Mouse (Mus musculus) cerebellum, adult 9-11 months (tissue): ENCODE data around the gene Pappa.
A peak's percentile ranks its signal among the peaks of the same experiment; 100 is the strongest.

ENCODE experiments used
- DNase-seq: peaks from one replicate; pipeline ENCODE4 v3.0.0; 2022

The Pappa gene

DNA sequence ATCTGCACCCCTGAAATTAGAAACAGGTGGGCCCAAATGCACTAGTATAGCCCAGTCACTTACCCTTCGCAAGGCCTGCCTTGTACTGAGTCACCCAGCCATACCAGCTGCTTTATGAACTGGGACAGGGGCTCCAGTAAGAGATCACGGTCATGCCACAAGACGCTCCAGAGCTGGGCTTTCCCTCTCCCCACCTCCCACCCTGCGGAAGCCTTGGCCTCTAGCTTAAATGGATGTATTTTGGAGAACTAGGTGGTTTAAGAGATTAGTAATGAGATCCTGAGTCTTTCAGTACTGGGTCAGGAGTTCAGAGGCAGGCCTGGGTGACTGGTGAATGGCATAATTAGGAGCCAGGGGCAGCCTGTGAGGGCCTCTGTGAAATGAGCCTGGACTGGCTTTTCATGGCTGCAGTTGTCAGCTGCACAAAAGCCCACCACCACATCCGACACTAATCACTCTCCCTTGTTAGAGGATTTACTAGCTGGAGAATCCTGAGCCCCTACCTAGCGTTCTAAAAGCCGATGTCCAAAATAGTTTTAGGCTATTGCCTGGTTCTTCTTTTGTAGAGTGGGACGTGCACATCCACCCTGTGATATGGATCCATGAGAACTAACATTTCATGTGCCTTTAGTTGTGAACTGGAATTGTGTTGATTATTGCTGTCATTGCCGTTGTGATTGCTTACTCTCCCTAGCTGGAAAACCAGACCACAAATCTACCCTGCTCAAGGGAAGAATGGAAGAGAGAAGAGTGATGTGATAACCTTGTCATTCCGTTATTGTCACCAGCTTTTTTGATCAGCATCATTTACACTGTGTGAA, 154.7 kb downstream of the Pappa start:
- DNase-seq = no peak

DNA sequence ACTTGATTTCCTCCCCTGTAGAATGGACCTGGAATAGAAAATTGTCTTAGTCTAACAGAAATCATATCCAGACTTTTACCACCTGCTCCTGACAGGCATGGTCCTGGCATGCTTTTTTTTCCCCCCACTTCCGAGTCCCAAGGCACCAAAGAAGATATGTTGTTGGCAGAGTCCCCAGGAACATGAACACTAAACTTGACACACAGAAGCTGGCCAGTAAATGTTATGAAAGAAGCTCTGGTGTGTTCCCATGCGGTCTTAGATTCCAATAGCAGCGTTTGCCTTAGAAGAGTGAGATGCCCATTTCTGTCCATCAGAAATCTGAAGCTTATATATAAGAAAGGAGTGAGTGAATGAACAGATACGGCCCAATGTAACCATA, 155.3 kb downstream of the Pappa start:
- DNase-seq = no peak

DNA sequence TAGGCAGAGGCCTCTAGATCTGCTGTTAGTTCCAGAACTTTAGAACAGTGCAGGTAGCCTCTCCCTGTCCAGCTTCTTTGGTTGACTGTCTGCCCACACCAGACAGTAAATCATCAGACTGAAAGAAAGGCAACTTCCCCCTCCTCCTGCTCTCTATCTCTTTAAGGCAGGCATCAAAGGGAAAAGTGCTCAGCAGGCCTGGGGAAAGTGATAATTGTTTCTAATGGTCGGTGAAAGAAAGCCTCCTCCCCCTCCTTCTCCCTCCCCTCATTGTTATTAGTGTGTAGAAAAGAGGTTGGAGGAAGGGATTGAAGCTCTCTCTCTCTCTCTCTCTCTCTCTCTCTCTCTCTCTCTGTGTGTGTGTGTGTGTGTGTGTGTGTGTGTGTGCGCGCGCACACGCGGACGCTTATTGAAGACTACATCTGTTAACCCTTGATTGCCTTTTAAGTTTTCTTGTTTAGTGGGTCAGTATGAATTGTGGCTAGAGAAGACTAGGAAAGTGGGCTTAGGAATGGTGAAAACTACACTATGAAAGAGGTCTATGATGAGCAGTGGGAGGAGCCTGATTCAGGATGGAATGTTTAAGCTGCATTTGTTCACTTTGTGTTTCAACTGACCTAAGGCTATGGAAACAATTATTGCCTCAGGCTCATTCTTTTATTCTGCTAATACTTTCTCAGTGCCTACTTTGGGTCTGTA, 156.2 kb downstream of the Pappa start:
- no peak for DNase-seq

DNA sequence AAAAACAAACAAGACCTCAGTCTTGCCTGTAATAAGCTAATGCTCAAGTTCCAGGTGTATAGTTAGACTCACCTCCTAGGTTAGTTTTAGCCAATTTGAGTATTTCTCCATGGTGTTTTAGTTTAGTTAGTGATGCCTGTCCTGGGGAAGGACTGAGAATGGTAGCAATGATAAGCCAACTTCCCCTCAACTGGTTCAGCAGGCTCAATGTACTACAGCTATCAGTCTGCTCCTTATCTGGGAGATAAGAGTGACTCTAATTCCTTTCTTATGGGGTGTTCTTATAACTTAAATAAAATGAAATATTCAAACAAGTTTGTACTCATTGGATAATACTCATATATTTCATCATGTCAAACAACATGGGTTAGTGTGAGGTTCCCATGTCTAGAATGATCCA, 156.9 kb downstream of the Pappa start:
- no peak for DNase-seq

DNA sequence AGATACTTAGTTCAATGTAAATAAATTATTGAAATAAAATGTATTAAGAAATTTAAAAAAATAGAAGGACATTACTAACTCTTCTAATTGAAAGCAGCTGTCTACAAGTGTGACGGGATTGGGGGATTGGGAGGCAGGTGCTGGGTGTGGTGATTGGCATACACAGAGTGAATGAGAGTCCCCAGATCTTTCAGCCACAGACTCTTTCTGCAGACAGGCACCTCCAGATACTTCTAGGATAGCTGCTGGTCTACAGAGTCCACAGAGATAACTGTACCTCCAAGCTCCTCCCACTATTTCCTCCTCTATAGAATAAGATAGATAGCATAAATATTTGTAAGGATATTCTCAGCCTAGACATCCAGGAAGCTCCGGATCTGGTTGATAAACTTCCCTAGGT, 159.6 kb downstream of the Pappa start:
- no peak for DNase-seq

DNA sequence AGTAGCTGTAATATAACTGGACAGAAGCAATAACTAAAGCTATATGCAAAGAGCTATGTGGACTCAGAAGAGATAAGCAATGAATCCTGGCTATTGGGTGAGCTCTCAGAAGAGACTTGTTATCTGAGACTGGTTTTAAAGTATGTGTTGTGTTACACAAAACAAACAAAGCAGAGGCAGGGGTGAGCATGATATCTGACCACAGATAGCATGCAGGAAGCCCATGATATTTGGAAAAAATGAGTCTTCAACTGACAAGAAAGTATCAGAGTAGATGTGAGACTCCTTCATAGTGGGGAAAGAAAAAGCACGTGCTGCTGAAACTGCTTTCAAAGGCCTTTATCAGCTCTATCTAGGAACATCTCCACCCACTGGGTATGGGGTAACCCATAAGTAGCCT, 161.2 kb downstream of the Pappa start:
- no peak for DNase-seq

DNA sequence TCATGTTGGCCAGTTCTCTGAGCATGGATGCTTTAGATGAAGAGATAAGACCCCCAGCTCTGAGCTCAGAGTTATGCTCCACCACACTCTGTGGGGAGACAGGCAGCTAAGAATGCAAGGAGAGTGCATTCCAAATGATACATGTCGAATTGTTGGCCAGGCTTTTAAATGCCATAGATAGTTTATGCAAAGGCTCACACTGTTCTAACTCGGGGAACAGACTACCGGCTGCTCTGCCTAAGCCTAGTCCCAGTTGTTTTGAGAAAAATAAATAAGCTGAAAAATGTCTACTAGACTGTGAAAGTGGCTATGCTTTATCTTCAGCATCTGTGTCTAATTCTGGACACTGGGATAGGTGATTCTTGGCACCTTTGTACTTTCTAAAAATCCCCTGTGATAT, 165.3 kb downstream of the Pappa start:
- DNase-seq = no peak

DNA sequence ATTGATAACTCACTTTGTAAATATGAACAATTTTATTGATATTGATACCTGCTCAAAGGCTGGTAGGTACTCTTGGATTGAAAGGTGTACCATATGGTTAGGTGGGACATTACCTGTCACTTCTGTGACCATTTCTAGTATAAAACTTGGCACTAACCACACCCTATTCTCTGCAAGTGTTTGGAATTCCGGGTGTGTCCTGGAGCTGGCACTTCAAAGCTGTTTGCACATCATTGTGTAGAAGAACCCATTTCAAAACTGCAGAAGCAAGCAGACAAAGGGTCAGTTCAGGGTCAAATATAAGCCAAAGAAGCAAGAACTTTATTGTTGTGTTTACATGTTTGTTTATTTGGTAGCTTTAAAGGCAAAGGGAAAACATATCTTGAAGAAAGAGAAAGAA, 171.8 kb downstream of the Pappa start:
- DNase-seq = no peak

DNA sequence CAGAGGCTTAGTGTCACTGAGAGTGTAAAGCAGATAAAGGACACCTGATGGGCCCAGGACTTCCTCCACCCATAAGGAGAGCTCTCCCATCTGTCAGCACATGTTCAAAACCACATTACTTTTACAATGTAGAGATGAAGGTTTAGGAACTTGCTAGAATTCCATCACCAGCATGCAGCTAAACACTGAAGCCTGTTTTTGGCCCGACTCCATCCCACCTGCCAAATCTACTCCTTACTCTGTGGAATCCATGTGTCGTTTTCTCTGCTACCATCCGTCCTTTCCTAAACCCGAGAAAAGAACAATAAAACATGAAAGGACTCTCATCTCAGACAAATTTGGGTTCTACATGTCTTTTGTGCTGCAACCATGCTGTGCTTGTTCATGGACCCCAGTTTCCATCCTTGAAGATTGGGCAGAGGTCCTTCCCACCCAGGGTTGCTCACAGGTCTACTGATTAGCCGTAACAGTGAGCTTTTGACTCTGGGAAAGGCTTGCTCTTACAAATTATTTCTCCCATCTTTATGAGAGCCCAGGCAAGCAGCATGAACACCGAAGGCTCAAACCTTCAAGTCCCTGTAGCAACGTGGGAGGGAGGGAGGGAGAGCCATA, 172.5 kb downstream of the Pappa start:
- DNase-seq = peak; percentile 23

DNA sequence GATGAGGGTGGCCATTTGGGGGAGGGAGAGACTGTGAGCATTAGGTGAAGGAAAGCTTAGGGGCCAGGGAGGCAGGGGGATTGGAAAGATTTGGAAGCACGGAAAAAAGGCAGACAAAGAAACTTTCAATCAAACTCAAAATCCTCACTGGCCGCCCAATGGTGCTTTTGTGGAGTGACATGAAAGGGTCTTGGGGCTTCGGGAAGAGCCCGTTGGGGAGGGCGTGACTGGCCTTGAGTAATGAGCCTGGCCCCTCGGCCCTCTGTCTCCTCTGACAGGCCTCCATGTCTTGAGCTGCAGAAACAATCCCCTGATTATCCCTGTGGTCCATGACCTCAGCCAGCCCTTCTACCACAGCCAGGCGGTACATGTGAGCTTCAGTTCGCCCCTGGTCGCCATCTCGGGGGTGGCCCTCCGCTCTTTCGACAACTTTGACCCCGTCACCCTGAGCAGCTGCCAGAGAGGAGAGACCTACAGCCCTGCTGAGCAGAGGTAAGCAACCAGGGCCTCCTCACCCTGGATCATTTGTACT, 173.1 kb downstream of the Pappa start:
- DNase-seq = no peak

DNA sequence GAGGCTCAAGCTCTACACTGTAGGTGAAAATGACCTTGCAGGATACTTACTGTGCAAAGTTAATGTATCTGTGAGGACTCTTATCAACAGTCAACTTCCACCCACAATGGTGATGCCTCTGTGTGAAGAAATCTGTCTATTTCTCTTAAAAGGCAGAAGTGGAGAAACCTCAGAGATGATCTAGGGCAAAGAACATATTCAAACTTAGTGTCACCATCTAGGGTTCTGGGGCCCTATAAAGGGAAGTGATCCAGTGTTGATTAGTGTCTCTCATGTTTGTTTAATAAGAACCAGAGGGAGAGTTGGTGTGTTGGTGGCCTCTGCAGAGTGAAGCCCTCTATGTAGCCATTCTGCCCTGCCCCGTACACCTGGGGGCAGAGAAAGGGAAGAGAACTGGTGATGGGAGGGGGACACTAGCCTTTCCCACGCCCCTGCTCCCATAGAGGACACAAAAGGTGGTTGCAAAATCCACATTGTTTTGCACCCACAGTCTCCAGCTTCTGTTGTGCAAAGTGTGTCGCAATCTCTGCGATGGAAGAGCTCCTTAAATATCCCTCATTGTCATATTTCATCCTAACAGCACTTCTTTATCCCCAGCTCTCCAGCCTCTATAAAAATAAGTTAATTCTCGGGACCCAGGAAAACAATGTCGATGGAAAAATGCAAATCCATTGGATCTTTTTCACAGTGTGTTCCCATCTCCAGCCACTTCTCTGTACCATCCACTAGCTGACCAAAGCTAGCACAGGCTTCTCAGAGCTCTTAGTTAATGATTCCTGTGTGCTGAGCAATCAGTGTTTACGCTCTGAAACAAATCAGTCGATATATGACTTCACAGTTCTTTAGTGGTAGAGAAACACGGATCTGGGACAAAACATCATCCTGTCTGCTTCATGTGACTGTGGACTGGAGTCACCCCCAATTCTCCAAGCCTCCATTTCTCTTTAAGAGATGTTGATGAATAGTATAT, 174.5 kb downstream of the Pappa start:
- no peak for DNase-seq

DNA sequence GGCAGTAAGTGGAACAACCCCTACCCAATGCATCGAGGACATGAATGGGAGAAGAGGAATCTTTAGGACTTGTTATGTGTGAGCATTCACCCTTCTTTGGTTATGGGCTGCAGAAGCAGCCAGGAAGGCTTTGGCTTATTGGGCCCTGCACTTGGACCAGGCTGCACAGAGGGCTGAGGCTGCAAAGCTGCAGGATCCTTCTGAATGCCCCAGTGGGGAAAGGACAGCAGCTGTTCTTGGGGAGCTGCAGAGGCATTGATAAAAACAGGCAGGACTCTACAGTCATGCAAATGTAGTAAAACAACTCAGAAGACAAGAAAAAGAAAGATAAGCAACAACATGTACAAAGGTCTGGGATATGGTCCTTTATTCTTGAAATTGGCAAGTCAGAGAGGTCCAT, 175.4 kb downstream of the Pappa start:
- no peak for DNase-seq

DNA sequence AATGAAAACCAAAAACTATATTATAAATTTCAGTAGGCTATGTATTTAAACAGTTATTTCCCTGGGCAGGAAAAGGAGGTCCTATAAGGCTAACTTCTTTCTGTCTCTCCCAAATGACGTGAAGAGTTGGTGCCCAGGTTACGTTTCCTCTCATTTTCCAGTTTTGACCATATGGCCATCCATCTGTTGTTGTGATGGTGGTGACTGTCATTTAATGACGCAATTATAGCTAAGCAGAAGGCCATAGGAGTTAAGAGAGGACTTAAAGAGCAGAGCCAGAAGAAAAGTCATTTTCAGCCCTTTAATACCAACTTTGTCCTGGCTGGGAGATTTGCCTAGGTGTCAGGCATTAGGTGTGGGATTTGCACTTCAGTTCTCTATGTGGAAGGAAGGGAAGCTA, 176.5 kb downstream of the Pappa start:
- no peak for DNase-seq

DNA sequence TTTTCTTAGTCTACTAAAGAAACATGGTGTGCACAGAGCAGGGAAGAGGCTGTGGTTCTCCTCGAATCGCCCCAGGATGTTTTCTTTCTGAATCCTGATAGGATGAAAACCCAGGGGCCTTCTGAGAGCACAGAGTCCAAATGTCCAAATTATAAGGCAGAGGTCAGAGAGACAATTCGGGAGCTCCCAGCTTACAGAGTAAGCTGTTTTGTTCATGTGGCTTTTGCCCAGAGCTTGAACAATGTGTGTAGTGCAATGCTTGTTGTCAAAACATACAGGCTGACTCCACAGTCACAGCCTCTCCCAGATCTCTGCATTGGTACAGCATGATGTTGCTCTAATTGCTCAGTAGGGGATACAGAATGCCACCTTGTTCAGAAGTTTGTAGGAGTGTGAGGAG, 178.7 kb downstream of the Pappa start:
- no peak for DNase-seq

DNA sequence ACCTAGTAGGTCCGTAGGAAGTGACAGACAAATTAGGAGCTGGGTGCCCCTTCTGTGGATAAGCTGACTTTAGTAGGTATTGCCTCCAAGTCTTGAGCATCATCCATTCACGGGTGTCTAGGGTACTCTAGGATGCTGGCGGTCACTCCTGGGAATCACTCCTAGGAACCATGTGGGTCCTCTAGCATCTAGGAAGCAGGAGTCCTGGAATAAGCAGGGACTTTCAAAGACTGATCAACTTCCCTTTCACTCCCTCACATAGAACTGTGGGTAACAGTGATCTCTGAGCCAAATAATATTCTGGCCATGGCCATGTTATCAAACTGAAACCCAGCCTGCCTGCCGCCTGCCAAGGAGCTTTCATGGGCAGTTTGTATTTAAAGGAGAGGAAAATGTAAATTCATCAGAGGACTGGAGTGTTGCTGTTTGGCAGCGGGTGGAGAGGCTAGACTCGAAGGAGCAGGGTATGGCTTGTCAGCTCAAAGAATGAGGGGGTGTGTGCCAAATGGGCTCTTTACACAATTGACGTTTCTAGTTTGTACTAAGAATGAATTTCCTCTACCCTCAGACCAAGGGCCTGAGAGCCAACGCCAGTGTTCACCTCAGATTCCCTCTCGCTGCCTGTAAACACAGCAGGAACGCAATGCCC, 194.0 kb downstream of the Pappa start:
- no peak for DNase-seq

DNA sequence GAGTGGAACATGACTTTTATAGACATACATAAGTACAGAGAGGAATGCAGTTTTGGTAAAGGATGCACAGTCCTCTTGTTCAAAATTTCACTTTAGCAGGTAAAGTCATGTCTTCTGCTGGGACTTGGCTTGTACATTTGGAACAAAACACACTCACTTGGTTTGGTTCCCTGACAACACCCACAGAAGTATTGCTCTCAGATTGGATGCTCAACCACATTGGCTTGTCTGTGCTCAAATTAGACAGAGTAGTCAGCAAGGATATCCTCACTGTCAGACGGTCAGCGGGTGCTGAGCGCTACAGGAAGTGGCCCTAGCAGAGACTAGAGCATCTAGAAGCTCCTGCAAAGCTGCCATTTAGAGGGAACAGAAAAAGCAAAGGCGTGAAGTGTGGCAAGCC, 197.4 kb downstream of the Pappa start:
- DNase-seq = no peak

DNA sequence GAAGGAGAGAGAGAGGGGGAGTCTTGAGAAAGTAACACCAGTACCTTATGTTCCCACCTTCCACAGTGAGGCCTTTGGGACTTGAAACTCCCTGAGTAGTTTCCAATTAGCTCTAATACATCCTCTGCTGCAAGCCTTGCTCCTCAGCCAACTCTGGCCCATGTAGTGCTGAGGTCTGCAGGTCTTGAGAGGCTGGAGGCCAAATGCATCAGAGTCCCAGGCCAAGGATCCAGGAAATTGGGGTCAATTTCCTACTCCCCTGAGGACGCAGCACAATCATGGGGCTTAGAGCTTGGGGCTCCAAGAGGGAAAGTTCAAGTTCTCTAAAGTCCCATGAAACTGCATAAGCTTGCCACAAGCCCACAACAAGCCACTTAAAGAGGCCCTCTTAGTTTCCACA, 198.0 kb downstream of the Pappa start:
- DNase-seq = no peak

DNA sequence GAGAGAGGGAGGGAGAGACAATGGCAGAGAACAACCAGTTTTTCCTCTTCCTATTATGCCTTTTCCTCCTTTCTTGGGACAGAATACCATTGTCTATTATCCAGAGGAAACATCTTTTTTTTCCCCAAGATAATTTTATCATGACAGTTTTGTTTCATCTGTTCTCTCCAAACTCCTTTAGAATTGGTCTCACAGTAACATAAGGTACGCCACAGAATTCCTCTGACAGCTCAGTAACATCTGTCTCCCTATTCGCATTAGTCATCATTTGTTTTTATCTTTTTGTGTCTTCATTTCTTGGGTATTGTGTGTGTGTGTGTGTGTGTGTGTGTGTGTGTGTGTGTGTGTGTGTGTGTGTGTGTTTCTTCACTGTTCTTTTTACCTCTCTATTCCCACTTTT, 201.8 kb downstream of the Pappa start:
- no peak for DNase-seq

DNA sequence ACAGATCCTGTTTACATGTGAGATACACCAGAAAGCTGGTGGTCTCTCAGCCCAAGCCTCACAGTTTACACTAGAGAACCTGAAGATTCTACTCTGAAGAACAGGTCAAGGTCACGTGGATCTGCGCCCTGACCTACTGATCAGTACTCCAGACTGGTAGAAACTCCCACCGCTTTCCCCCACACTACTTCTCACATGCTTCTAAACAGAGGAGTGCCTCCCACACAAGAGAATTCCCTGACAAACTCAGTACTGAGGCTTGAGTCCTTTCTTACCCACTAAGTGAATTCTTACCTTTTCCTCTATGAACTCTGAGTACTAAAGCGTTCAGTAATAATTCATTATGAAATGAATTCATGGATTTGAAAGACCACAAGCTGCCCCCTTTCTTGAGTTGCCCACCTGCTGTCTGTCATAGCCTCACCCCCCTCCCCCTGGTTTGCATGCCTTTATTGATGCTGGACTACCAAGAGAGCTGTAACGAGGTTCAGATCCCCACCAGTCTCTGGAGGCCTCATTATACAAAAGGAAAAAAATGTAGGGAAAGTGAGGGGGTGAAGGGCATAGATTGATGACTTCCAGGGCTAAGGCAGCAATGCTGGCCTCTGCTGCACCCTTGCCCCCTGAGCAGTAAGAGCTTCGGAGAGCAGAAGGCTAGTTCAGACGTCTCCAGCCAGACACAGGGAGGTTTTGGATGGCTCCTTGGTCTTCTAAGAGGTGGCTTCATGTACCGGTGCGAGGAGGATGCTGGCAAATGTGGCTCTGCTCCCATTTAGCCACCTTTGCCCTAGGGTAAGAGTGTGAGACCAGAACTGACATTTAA, 204.7 kb downstream of the Pappa start:
- no peak for DNase-seq

DNA sequence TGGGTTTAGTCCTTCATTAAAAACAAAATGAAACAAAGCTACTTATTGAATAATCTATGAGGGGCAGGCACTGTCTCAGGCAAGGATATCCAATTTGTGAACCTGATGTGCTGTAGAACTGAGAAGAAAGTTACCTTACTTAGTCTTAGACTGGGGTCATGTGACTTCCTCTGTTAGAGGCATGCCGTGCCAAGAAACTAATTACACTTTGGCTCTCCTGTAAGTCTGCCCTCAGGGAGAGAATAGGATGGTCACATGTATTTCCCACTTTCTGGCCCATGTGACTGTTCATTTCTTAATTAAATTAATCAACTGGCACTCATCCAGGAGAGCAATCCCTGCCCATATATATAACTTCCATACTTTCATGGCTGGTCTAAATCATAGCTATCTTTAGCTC, 209.7 kb downstream of the Pappa start:
- DNase-seq = no peak

DNA sequence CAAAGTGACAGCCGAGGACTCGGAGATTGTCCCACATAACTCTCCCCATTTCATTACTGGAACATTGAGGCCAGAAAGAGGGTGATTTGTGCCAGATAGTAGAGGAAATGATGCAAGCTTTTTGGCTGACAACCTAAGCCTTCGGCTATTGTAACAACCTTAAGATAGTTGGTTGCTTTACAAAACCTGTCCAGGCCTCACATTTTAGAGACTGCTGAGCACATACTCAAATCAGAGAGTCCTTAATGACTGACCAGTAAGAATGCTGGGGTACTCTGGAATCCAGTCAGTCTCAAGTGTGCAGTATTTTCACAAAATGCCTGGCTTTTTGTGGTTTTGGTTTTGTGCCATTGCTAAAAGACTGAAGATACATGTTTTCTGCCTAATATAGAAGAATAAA, 217.8 kb downstream of the Pappa start:
- no peak for DNase-seq
